Comparison of ENCODE assay signal across 13 mouse cellular contexts in the genomic region with DNA sequence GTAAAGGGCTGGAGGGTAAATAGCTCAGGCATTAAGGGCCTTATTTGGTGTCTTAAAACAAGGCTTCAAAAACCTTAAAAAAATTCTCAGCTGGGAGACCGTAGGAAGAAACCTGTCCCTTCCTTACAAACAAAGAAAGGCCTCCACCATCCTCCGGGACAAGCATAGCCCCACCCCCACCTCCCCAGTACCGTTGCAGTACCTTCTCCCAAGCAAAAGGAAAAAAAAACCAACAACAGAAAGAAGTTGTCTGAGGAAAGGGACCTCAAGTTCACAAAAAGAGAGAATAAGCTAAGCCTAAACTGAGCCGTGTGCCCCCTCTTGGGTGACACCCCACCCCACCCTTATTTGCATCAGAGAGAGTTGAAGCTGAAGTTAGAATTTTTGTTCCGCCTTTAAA. TPM values are rescaled to one million over a fixed set of nuclear protein-coding genes. Genes with fewer than 3 reads are reported as not detected.
DNase-seq lines count a peak whose midpoint lies in the region; ATAC-seq lines count a peak whose summit lies in the region.
"Had no signal": no experiment of that assay in that cellular context is flagged by ENCODE, and none has a peak within 500 bp of the region (broad histone marks: within the 10 kb centered on the region; RNA-seq: fewer than 3 reads in every experiment).

No protein-coding gene starts in this region.

- H3K4me2 ChIP-seq in forebrain, embryonic 12.5 days: no peak overlapping the region
- H3K4me2 ChIP-seq in forebrain, embryonic 13.5 days: no peak overlapping the region
- H3K4me2 ChIP-seq in kidney, embryonic 15.5 days: no peak overlapping the region
- H3K4me2 ChIP-seq in intestine, embryonic 15.5 days (replicated peaks): peak overlapping the region; percentile 88; the same call in 1 of the 2 replicates

- H3K4me1 ChIP-seq in forebrain, embryonic 12.5 days: peaks cover 38% of the 10 kb centered on the region
- H3K4me1 ChIP-seq in forebrain, embryonic 13.5 days: peaks cover 57% of the 10 kb centered on the region
- H3K4me1 ChIP-seq in kidney, embryonic 15.5 days: peaks cover 83% of the 10 kb centered on the region
- peaks cover 36% of the 10 kb centered on the region for H3K4me1 ChIP-seq in intestine, embryonic 15.5 days (replicated peaks)

- no peak overlapping the region for H3K27ac ChIP-seq in forebrain, embryonic 12.5 days
- no peak overlapping the region for H3K27ac ChIP-seq in forebrain, embryonic 13.5 days
- H3K27ac ChIP-seq in kidney, embryonic 15.5 days: peak overlapping the region; percentile 52
- no peak overlapping the region for H3K27ac ChIP-seq in intestine, embryonic 15.5 days

- no peaks in the 10 kb centered on the region for H3K36me3 ChIP-seq in forebrain, embryonic 12.5 days (replicated peaks)
- peaks cover 4% of the 10 kb centered on the region; the same call in 1 of the 2 replicates for H3K36me3 ChIP-seq in forebrain, embryonic 13.5 days (ENCODE audit: poor library complexity, severe bottlenecking)
- H3K36me3 ChIP-seq in kidney, embryonic 15.5 days: no peaks in the 10 kb centered on the region
- no peaks in the 10 kb centered on the region for H3K36me3 ChIP-seq in intestine, embryonic 15.5 days

- no peak overlapping the region for H3K4me3 ChIP-seq in forebrain, embryonic 12.5 days (replicated peaks)
- H3K4me3 ChIP-seq in forebrain, embryonic 13.5 days: no peak overlapping the region
- H3K4me3 ChIP-seq in kidney, embryonic 15.5 days (replicated peaks): no peak overlapping the region
- H3K4me3 ChIP-seq in intestine, embryonic 15.5 days (replicated peaks): no peak overlapping the region

- no peak for ATAC-seq in forebrain, embryonic 12.5 days (ENCODE audit: low FRiP score)
- ATAC-seq in forebrain, embryonic 13.5 days: no peak
- no peak for ATAC-seq in kidney, embryonic 15.5 days (replicated peaks; ENCODE audit: low FRiP score)
- no peak for ATAC-seq in intestine, embryonic 15.5 days

- H3K9me3 ChIP-seq in forebrain, embryonic 12.5 days: no peaks in the 10 kb centered on the region
- no peaks in the 10 kb centered on the region for H3K9me3 ChIP-seq in forebrain, embryonic 13.5 days (replicated peaks)
- H3K9me3 ChIP-seq in kidney, embryonic 15.5 days (replicated peaks): no peaks in the 10 kb centered on the region
- no peaks in the 10 kb centered on the region for H3K9me3 ChIP-seq in intestine, embryonic 15.5 days

- H3K27me3 ChIP-seq in forebrain, embryonic 12.5 days: peaks cover 15% of the 10 kb centered on the region; the same call in 1 of the 2 replicates
- H3K27me3 ChIP-seq in forebrain, embryonic 13.5 days: 0 out of 2 replicates have a peak, but pooled peaks cover 2% of the 10 kb centered on the region
- peaks cover 12% of the 10 kb centered on the region; the same call in 1 of the 2 replicates for H3K27me3 ChIP-seq in kidney, embryonic 15.5 days
- no peaks in the 10 kb centered on the region for H3K27me3 ChIP-seq in intestine, embryonic 15.5 days (replicated peaks)

- 27% methylated on average over 5 of the region's 5 CpGs for WGBS in forebrain, embryonic 12.5 days
- WGBS in forebrain, embryonic 13.5 days: 29% methylated on average over 5 of the region's 5 CpGs
- 40% methylated on average over 5 of the region's 5 CpGs for WGBS in kidney, embryonic 15.5 days
- WGBS in intestine, embryonic 15.5 days: 34% methylated on average over 5 of the region's 5 CpGs

- DNase-seq in kidney, postnatal 10 days: no peak
- peak; percentile 30 to 32 for DNase-seq in B cell, adult 2 months
- no peak for DNase-seq in cerebellum, adult 9-11 months
- DNase-seq in cerebellum, postnatal 36 days: no peak
- DNase-seq: cerebellum, adult 18-20 months; gastrocnemius, postnatal 36 days; heart, postnatal 36 days; lung, postnatal 14 days; thymus, postnatal 25 days had no signal

- peak overlapping the region; percentile 29; the same call in 1 of the 2 replicates for H3K9ac ChIP-seq in forebrain, embryonic 12.5 days
- no peak overlapping the region for H3K9ac ChIP-seq in forebrain, embryonic 13.5 days
- no peak overlapping the region for H3K9ac ChIP-seq in kidney, embryonic 15.5 days
- no peak overlapping the region for H3K9ac ChIP-seq in intestine, embryonic 15.5 days

RNA-seq across cellular contexts. Expression of a gene that starts 6.0 kb away (rescaled TPM):
- 115 and 122 TPM in 2 replicates for polyA plus RNA-seq in forebrain, embryonic 12.5 days (2016; fragmentation: Nextera tagmentation; extraction: Ambion mirVana)
- 113 and 117 TPM in 2 replicates for polyA plus RNA-seq in forebrain, embryonic 13.5 days (2015; fragmentation: Nextera tagmentation; extraction: Ambion mirVana)
- polyA plus RNA-seq in kidney, embryonic 15.5 days (2015; fragmentation: Nextera tagmentation; extraction: Ambion mirVana): 182 and 184 TPM in 2 replicates
- polyA plus RNA-seq in intestine, embryonic 15.5 days (2015; fragmentation: Nextera tagmentation; extraction: Ambion mirVana): 232 and 235 TPM in 2 replicates

Comparison
In these comparisons a context has a peak if more than half of its experiments do, and no peak if none do; other contexts are left out.
1. DNase-seq: peak in B cell, adult 2 months (2 of 2); none in kidney, postnatal 10 days (single experiment), cerebellum, adult 9-11 months (single experiment) and cerebellum, postnatal 36 days (0 of 2).